In the genomic region with DNA sequence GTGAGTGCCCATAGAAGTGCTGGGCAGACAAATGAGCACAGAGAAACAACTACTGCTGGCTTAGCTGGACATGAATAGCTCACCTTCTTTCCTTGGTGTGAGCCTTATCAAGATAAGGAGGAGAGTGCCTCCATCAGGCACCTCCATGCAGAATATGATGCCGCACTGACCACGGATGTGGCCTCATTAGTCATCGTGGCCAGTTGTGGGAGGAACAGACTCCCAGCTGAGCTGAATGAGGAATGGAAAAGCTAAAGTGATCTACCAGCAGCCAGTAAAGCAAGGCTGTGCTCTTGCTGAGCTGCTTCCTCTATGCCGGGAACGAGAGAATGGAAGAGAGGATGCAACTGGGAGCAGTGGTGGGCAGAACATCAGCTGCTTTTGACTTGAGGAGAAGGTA, we compare ENCODE assay signal across 11 mouse cellular contexts.
DNase-seq lines count a peak whose midpoint lies in the region; ATAC-seq and TF ChIP-seq lines count a peak whose summit lies in the region.
"Had no signal": no experiment of that assay in that cellular context is flagged by ENCODE, and none has a peak within 500 bp of the region (broad histone marks: within the 10 kb centered on the region; RNA-seq: fewer than 3 reads in every experiment).

No protein-coding gene starts in this region.

- peaks cover 59% of the 10 kb centered on the region for H3K4me1 ChIP-seq in hindbrain, embryonic 10.5 days (replicated peaks)
- peaks cover 6% of the 10 kb centered on the region; the same call in 1 of the 2 replicates for H3K4me1 ChIP-seq in hindbrain, postnatal 0 days (ENCODE audit: insufficient read depth, low read length)
- peaks cover 11% of the 10 kb centered on the region; the same call in 1 of the 2 replicates for H3K4me1 ChIP-seq in intestine, postnatal 0 days (replicated peaks; ENCODE audit: control insufficient read depth, insufficient read depth, low read length)

- H3K9me3 ChIP-seq in hindbrain, embryonic 10.5 days: no peaks in the 10 kb centered on the region
- H3K9me3 ChIP-seq in hindbrain, postnatal 0 days (ENCODE audit: low read length): no peaks in the 10 kb centered on the region
- H3K9me3 ChIP-seq in intestine, postnatal 0 days (ENCODE audit: control insufficient read depth): no peaks in the 10 kb centered on the region
- H3K9me3 ChIP-seq: midbrain, embryonic 15.5 days had no signal

- no peak overlapping the region for H3ac ChIP-seq in C2C12 (ENCODE audit: control insufficient read depth, insufficient read length, low read depth)

- no peak for DNase-seq in hindbrain, embryonic 10.5 days (ENCODE audit: low spot score)
- DNase-seq in hindbrain, postnatal 0 days (ENCODE audit: low spot score): no peak
- peak; percentile 92 for DNase-seq in 3T3-L1 (ENCODE audit: low read depth, low spot score)
- DNase-seq in urinary bladder, postnatal 25 days (ENCODE audit: low spot score): no peak
- no peak for DNase-seq in cerebellum, postnatal 10 days
- DNase-seq: kidney, adult 9 months; liver; spleen, adult 18-20 months had no signal

- no peak for ATAC-seq in hindbrain, postnatal 0 days
- no peak for ATAC-seq in intestine, postnatal 0 days
- ATAC-seq: midbrain, embryonic 15.5 days had no signal

- no peak for TF ChIP-seq CTCF in hindbrain, postnatal 0 days (IDR thresholded peaks at IDR 0.05; ENCODE audit: low read depth)
- TF ChIP-seq CTCF in C2C12 (IDR thresholded peaks at IDR 0.05; ENCODE audit: control insufficient read depth, insufficient read depth, insufficient read length): no peak
- TF ChIP-seq CTCF in intestine, postnatal 0 days (IDR thresholded peaks at IDR 0.05; ENCODE audit: low read depth): 0 out of 2 replicates have a peak, but pooled peaks have one; percentile 8

- H3K79me2 ChIP-seq in C2C12 (ENCODE audit: control insufficient read depth, insufficient read depth): peaks cover 82% of the 10 kb centered on the region

- 0 out of 2 replicates have a peak, but pooled peaks cover 6% of the 10 kb centered on the region for H3K36me3 ChIP-seq in hindbrain, embryonic 10.5 days
- no peaks in the 10 kb centered on the region for H3K36me3 ChIP-seq in hindbrain, postnatal 0 days (ENCODE audit: insufficient read depth, low read length)
- peaks cover 8% of the 10 kb centered on the region for H3K36me3 ChIP-seq in C2C12 (ENCODE audit: control insufficient read depth, insufficient read depth)
- H3K36me3 ChIP-seq in intestine, postnatal 0 days (ENCODE audit: control insufficient read depth, insufficient read depth): no peaks in the 10 kb centered on the region
- H3K36me3 ChIP-seq: midbrain, embryonic 15.5 days had no signal

- no peaks in the 10 kb centered on the region for H3K27me3 ChIP-seq in hindbrain, embryonic 10.5 days (ENCODE audit: insufficient read depth, poor library complexity, severe bottlenecking)
- no peaks in the 10 kb centered on the region for H3K27me3 ChIP-seq in hindbrain, postnatal 0 days (ENCODE audit: insufficient read depth, low read length)
- H3K27me3 ChIP-seq in C2C12 (ENCODE audit: control insufficient read depth, insufficient read depth, insufficient read length): no peaks in the 10 kb centered on the region
- no peaks in the 10 kb centered on the region for H3K27me3 ChIP-seq in intestine, postnatal 0 days (replicated peaks; ENCODE audit: control insufficient read depth, insufficient read depth, low read length)
- H3K27me3 ChIP-seq: midbrain, embryonic 15.5 days had no signal

- no peak overlapping the region for H3K4me2 ChIP-seq in hindbrain, postnatal 0 days (ENCODE audit: low read depth, low read length)
- H3K4me2 ChIP-seq in intestine, postnatal 0 days (replicated peaks; ENCODE audit: low read depth): no peak overlapping the region
- H3K4me2 ChIP-seq: midbrain, embryonic 15.5 days had no signal

- peaks cover 28% of the 10 kb centered on the region for H3K79me3 ChIP-seq in C2C12 (ENCODE audit: low read depth)

- H3K4me3 ChIP-seq in hindbrain, embryonic 10.5 days: no peak overlapping the region
- no peak overlapping the region for H3K4me3 ChIP-seq in hindbrain, postnatal 0 days (ENCODE audit: low read length)
- H3K4me3 ChIP-seq in C2C12 (ENCODE audit: insufficient read depth, poor library complexity, severe bottlenecking): no peak overlapping the region
- H3K4me3 ChIP-seq in intestine, postnatal 0 days (ENCODE audit: low read depth, low read length): no peak overlapping the region
- H3K4me3 ChIP-seq: midbrain, embryonic 15.5 days had no signal

- no peak overlapping the region for H3K9ac ChIP-seq in hindbrain, postnatal 0 days (replicated peaks; ENCODE audit: low read length)
- H3K9ac ChIP-seq in intestine, postnatal 0 days (ENCODE audit: low read depth, low read length): no peak overlapping the region
- H3K9ac ChIP-seq: midbrain, embryonic 15.5 days had no signal

- whole genome bisulfite sequencing in hindbrain, embryonic 10.5 days: 69% methylated on average over 5 of the region's 5 CpGs
- WGBS in hindbrain, postnatal 0 days: 57% methylated on average over 5 of the region's 5 CpGs
- WGBS in intestine, postnatal 0 days: 64% methylated on average over 5 of the region's 5 CpGs

- 0 out of 2 replicates have a peak overlapping the region, but pooled peaks have one; percentile 13 for H3K27ac ChIP-seq in hindbrain, embryonic 10.5 days
- H3K27ac ChIP-seq in hindbrain, postnatal 0 days: no peak overlapping the region
- H3K27ac ChIP-seq in intestine, postnatal 0 days (ENCODE audit: low read depth, low read length): no peak overlapping the region
- H3K27ac ChIP-seq: midbrain, embryonic 15.5 days had no signal

TF ChIP-seq in C2C12, 6 proteins besides CTCF, POLR2A, EP300 and RAD21:
- TF ChIP-seq MYOD1 (IDR thresholded peaks at IDR 0.05; ENCODE audit: control insufficient read depth, insufficient read length, low read depth): peak; percentile 27
- TF ChIP-seq USF1 (IDR thresholded peaks at IDR 0.05; ENCODE audit: low read depth): no peak
- no peak for TF ChIP-seq MYOG (IDR thresholded peaks at IDR 0.05; ENCODE audit: control insufficient read depth, extremely low read depth, insufficient read length)
- TF ChIP-seq MAX (IDR thresholded peaks at IDR 0.05): no peak
- TF ChIP-seq CEBPB (IDR thresholded peaks at IDR 0.05; ENCODE audit: low read depth): no peak
- TF ChIP-seq FOSL1 (IDR thresholded peaks at IDR 0.05; ENCODE audit: insufficient read depth, low read length, poor library complexity, severe bottlenecking): peak; percentile 58
